Mouse (Mus musculus) c-Kit-negative CD71-positive TER-119-positive erythroid progenitor cells, embryonic 14.5 days (primary cell): Measurements from ENCODE around the gene Pithd1.
"Not testable (repeated sequence)": the region's sequence is repeated elsewhere in the genome, so short reads cannot be mapped to it uniquely, and the experiment has no call there.

Source experiments
- DNase-seq: peaks from one replicate; pipeline ENCODE4 v3.0.0-alpha.2; 2013; ENCODE audit warnings: low read depth, low spot score

Pithd1 gene

DNA sequence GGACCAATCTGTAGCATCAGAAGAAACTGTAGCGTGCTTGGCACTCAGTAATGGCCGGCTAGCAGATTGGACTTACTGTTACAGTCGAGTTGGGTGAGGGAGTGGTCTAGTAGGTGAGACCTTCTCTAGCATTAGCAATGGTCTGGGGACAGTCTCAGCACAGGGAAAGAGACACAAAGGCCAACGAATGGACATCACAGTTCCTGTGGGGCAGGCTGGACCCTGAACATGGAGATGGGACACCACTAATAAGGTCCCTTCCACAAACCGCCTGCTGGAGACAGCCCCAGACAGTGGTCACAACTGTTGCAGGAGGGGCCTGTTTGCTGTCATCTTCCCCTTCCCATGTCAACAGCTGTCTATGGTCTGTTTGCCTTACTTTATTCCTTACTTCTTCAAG, 25.4 kb downstream of the Pithd1 start:
- DNase-seq, result no peak

DNA sequence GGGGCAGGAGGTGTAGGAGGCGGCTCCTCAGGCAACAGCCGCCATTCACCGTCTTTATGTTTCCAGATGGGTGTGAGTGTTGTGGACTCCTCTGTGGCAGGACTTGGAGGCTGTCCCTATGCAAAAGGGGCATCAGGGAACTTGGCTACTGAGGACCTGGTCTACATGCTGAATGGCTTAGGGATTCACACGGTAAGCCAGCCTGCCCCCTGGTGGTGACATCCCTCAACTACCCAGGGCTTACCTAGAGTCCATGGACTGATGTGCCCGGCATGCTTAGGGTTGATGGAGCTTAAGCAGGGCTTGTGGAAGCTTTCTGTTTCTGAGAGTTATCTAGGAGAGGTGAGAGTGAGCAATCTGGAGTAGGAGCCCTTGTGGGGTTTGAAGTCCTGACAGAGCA, 26.3 kb downstream of the Pithd1 start:
- DNase-seq, result peak; percentile 77

DNA sequence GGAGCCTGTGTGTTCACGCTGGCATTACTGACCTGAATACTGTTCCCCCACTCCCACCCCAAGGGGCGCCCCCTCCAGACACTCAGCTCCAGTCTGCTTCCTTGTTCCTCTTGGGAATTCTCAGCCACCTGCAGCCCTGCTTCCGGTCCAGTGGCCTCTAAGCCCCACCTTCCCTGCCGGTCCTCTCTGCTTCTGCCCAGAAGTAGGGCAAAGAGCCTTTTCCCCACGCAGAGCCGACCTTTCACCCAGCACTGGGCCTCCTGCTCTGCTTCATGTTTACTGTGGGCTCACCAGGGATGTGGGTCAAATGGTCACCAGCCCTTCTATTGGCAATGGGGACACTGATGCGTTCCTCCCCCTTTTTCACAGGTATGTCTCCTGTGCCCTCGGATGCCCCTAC, 28.7 kb downstream of the Pithd1 start:
- no peak for DNase-seq

DNA sequence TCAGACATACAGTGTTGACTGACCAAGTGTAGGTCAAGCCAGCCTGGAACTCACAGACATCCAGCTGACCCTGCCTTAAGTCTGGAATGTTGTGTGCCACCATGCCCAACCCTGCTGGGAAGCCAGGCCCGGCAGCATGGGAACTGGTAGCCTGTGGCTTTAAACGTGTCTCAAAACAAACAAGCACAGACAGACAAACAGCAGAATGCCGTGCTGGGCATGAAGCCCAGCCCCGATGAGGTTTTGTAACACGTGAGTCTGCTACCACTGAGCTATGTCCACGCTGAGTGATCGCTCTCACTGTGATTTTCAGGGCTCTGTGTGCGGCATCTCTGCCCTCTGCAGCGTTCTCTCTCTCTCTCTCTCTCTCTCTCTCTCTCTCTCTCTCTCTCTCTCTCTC, 31.2 kb downstream of the Pithd1 start:
- no peak for DNase-seq

DNA sequence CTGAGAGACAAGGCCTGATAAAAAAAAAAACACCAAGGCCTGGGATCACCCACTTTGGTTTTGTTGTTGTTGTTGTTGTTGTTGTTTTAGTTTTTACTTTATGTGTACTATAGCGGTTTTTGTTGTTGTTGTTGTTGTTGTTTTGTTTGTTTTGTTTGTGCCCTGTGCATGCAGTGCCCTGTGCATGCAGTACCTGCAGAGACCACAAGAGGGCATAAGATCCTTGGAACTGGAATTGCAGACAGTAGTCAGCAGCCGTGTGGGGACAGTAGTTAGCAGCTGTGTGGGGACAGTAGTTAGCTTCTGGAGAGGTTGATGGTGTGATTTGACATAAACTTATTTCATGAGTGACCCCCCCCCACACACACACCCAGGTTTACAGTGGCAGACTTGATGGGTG, 32.8 kb downstream of the Pithd1 start:
- DNase-seq, result peak; percentile 76

DNA sequence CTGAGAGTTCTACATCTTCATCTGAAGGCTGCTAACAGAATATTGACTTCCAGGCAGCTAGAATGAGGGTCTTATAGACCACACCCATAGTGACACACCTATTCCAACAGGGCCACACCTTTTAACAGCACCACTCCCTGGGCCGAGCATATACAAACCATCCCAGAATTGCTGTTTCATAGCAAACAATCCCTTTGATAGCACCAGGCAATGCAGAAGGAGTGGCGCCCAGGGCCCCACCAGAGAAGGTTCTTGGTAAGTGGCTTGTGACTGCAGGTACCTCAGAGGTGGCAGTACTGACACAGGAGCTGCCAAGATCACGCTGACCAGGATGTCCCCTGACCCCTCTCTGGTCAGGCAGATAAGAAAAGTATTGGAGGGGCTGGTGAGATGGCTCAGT, 33.9 kb downstream of the Pithd1 start:
- DNase-seq, result no peak

DNA sequence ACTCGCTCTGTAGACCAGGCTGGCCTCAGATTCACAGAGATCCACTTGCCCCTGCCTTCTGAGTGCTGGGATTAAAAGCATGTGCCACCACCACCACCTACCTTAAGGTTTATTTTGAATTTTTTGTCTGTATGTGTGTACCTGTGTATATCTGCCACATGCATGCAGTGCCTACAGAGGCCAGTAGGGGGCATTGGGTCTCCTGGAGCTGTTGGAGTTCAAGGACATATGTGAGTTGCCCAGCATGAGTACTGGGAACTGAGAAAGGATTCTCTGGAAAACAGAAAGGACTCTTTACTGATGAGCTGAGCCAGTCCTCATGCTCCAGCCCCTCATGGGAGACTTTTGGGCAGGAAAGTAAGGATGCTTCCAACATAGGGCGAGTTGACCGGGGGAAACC, 35.6 kb downstream of the Pithd1 start:
- no peak for DNase-seq

DNA sequence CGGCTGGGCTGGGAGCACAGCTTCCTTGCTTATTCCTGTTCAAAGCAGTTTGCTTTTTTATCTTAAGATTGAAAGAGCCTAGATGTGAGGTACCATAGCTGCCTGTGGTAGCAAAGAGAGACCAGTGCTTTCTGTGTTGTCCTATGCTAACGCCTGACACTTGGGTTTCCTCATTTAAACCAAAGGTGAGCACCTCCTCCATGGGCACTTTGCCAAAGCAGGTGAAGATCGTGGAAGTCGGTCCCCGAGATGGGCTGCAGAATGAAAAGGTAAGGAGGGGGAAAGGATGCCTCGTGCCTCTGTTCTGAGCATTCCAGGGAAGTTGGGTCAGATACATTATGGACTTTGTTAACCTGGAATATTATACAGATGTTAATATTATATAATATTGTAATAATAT, 36.7 kb downstream of the Pithd1 start:
- no peak for DNase-seq

DNA sequence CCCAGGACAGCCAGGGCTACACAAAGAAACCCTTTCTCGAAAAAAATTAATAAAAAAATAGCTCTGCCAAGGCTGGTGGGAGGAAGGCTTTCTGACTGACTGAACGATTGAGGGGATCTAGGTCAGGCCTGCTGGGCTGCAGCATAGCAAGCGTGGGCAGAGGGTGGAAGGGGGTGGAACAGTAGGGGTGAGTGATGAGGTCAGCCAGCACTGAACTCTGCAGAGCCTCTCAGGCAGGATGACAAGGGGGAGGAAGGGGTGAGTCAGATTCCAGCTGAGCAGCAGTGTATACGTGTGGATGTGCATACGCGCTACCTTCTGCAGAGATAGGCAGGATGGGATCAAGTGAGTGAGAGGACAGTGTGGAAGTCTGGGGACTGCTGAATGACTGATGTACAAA, 37.2 kb downstream of the Pithd1 start:
- no peak for DNase-seq

DNA sequence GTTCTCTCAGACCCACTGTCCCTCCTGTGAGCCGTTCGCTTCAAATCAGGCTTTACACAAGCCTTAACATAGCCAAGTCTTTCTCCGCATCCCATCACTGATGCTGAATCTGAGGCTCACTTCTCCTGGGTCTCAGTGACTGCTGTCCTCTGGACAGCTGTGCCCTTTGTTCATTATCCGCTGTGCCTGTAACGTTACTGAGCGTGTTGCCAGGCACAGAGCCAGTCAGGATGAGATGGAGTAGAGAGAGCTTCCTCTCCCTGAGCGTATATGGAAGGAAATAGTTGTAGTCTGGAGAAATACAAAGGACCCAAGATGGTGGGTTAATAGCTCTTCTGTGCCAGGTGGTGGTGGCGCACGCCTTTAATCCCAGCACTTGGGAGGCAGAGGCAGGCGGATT, 37.6 kb downstream of the Pithd1 start:
- DNase-seq, result no peak

DNA sequence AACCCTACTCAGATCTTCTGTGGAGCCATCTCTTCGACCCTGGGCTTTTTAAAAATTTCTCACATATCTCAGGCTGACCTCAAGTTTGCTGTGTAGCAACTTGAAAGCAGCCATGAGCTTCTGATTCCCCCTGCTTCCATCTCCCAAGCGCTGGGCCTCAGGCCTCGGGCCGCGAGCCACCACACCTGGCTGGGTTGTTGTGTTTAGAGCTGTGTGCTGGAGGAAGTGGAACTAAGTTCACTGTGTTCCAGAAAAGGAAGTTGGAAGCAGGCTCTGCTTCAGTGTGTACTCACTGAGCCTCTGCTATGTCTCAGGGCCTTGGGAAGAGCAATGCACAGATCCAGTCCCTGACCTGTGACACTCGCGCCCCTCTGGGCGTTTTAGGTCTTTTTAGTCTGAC, 38.9 kb downstream of the Pithd1 start:
- no peak for DNase-seq

DNA sequence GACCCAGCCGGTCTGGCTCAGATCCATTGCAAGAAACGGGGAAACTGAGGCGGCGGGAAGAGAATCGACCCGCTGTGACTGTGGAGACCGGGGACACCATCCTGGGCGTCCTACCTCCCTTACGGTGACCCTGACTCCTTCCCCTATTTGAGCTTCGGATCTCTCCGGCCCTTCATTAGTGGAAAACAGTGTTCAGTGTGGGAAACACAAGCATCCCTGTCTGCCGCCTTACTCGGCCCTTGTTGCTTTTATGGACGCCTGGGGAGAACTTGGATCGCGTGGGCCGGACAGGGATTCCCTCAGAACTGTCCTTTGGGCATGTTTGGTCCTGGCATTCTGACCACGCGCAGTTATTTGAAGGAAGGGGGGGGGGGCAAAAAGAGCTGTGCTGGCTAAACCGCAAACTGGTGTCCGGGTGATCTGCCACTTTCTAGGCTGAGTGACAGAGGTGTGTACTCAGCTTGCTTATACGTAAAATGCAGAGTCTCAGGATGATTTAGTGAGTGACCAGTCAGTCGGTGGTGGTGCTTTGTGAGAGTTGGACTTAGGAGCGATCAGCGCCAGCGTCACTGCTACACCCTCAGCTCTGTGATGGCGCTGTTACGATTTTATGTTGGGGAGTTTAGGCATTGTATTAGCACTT, 40.3 kb downstream of the Pithd1 start:
- no peak for DNase-seq

DNA sequence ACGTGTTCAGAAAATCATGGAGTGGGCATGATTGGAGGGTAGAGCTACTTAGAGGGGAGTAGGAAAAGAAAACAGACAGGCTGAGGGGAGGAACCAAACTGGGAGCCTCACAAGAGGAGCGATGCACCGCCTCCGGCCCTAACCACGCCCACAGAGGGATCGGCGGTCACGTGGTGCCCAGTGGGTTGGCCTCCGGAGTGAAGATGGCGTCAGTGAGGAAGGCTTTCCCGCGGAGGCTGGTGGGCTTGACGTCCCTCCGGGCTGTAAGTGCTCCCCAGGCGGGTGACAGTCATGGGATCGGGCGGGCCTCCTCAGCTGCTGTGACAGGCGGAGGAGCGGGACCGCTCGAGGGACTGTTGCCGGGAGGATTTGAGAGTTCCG, 40.8 kb downstream of the Pithd1 start, which contains the start of gene Hmgcl:
Hmgcl (plus strand) TSS at position 171 of the 381 bp plus-strand sequence.
- DNase-seq, result peak; percentile 91

DNA sequence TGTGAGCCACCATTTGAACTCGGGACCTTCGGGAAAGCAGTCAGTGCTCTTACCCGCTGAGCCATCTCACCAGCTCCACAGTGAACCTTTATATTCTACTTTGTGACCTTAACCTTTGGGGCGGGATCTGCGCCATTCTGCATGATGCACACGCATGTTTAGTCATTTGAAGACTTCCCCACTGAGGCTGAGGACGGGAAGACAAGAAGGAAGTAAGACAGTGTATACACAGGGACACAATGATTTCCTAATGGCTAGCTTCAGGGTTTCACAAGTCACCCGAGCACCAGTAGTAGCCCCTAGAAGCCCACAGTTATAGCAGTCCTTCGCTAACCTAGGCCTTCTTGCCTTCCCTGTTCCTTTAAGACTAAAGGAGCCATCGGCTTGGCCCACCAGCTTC, 41.4 kb downstream of the Pithd1 start:
- no peak for DNase-seq

DNA sequence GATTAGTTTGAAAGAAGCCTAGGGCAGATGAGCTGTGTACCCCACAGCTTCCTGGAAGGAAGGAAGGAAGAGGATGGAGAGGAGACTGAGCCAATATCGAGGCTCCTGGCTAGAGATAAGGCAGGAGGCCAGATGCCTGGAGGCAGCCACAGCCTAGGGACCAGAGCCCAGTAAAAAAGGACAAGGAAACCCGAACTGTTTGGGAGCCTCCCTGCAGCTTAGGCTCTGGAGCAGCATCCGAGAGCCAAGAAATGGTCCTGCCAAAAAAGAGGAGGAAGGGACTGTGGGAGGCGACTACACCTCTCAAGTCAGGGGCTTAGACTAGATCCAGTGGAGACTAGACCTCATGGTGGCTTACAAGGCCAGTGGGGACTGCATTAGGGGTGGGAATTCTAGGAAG, 43.7 kb downstream of the Pithd1 start:
- DNase-seq, result no peak

DNA sequence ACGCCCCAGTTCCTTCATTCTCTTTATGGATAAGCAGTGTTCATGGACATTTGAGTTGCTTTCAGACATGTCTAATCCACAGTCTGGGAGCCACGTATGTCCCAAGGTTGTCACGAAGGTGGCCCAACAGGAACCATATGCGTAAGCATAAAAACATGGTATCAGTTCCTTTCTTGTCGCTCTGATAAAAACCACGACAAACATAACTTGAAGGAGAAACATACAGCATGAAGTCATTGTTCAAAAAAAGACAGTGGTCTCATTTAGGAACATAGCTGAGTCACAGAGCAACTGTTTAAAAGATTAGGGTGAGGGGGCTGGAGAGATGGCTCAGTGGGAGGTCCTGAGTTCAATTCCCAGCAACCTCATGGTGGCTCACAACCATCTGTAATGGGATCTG, 44.9 kb downstream of the Pithd1 start:
- DNase-seq, result no peak

DNA sequence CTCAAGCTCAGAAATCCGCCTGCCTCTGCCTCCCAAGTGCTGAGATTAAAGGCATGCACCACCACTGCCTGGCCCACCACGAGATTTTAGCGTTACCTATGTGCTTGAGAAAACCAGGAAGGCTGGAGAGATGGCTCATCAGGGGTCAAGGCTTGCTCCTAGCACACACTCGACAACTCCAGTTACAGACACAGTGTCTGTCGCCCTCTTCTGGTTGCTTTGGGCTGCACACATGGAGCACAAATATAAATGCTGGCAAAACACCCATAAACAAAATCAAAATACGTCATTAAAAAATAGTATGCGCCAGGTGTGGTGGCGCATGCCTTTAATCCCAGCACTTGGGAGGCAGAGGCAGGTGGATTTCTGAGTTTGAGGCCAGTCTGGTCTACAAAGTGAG, 46.0 kb downstream of the Pithd1 start:
- DNase-seq, result not testable (repeated sequence)

DNA sequence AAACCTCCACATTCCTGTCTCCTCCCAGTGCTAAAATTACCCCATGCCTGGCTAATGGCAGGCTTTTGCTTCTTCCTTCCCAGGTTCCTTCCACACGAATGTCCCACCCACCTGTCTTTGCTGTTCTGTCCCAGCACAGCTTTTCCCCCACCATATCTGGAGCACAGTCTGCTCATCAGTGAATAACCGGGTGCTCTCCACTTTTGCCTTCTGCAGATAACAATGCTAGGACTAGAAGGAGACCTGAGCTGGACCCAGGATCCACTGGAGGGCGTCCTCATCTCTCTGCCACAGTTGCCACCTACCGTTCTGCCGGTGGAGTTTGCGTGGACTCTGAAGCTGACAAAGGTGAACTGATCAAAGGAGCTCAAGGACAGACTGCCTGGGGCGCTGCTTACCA, 48.2 kb downstream of the Pithd1 start:
- DNase-seq, result no peak

DNA sequence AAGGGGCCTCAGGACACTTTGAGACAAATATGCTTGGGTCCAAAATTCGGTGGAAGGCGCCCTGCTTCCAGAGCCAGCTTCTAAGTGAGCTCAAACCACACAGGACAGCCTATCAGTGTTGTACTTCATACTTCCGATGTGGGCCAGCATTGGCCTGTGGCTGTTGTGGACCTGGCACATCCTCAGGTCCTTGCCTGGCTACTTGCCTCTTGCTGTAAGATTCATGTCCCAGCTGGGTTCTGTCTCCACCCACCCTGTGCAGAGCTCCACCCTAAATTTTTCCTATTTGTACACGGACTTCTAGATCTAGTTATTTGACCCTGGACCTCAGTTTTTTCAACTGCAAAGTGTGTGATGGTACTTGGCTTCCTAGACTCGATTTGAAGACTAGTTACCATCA, 51.6 kb downstream of the Pithd1 start:
- DNase-seq, result no peak

DNA sequence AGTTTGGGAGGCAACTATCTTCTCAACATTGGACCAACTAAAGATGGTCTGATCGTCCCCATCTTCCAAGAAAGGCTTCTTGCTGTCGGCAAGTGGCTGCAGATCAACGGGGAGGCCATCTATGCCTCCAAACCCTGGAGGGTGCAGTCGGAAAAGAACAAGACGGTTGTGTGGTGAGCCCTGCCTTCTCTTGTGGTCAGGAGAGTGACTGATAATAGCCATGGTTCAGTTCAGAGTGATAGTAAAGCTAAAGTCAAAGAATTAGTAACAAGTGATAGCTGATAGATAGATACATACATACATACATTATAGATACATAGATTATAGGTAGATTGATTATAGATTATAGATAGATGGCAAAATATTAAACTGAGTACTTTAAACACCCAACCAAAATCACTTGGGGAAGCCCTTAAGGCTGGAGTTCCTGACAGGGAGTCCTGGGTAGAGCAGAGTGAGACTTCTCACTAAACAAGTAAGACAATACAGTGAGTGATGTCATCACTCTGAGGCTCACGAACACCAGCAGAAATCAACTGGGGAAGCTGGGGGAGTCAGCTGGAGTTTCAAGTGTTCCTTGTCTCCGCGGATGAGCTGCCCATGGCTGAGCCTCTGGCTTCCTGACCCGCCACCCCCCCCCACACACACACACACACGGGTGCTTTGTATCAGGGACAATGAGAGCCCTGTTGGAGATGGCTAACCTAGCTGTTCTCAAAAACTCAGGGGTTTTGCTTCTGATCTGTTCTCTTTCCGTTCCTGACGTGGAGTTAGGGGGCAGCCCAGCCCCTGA, 52.2 kb downstream of the Pithd1 start:
- no peak for DNase-seq

DNA sequence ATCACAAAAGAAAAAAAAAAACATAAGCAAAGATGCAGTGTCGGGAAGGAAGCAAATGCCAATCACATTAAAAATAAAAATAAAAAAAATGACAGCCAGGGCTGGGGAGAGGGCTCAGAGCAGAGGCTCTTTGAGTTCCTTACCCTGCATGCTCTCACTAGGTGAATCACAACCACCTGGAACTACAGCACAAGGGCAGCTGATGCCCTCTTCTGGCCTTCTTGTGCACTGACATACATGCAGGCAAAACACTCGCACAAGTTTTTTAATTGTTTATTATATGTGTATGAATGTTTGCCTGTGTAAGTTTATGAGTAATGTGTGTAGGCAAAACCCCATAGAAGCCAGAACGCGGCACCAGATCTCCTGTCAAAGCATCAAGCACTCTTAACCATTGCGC, 55.2 kb downstream of the Pithd1 start:
- no peak for DNase-seq

DNA sequence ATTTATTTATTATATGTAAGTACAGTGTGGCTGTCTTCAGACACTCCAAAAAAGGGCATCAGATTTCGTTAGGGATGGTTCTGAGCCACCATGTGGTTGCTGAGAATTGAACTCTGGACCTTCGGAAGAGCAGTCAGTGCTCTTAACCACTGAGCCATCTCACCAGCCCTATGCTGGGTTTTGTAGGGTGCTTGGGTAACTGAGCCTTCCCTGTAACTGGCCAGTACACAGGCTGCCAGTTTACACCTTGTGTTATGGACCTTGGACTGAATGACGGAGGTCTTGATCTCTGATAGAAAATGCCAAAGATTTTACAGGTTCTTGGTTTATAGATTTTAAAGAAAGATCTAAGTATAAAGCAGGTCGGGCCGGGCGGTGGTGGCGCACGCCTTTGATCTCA, 56.8 kb downstream of the Pithd1 start:
- no peak for DNase-seq

DNA sequence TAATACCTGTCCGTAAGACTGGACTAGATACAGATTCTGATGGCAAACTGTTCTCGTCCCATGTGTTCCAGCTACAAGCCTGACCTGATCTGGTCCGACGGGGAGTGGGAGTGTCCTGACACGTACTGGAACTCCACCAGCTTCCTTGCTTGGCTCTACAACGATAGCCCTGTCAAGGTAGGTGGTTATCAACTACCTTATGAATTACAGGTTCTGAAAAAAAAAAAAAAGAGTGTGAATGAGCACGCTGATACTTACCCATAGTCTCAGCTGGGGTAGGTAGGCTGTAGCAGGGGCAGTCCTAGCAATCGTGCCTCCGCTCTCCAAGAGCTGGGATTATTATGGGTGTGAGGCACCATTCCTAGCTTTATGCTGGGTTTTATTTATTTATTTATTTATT, 57.2 kb downstream of the Pithd1 start:
- DNase-seq, result no peak

DNA sequence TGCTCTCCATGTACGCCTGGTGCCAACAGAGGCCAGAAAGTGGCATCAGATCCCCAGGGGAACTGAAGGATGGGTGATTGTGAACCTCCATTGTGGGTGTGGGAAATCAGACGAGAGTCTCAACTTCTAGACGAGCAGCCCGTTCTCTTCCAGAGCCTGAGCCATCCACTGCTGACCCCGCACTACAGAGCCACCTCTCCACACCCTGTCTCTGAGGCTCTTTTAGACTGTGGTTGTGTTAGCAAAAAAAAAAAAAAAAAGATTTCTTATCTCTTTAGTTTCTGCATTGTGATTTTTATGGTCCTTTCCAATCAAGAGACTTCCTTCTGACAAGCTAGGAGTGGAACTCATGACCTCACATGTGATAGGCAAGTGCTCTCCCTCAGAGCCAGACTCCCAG, 57.7 kb downstream of the Pithd1 start:
- no peak for DNase-seq
